Mouse (Mus musculus) myocyte (in vitro differentiated cells): ENCODE results near the gene Zfp128.
"Not testable (repeated sequence)": the region's sequence is repeated elsewhere in the genome, so short reads cannot be mapped to it uniquely, and the experiment has no call there.

Source experiments
- POLR2A ChIP-seq: IDR thresholded peaks from one replicate; pipeline ENCODE4 v1.6.1; 2011; ENCODE audit warnings: low read depth, mild to moderate bottlenecking, control low read depth, moderate library complexity; ENCODE audit not compliant: insufficient read length
- POLR2AphosphoS2 ChIP-seq: IDR thresholded peaks from one replicate; pipeline ENCODE4 v1.6.1; 2011; ENCODE audit warnings: low read depth, control low read depth; ENCODE audit not compliant: insufficient read length
- REST ChIP-seq: IDR thresholded peaks from one replicate; pipeline ENCODE4 v1.6.1; 2011; ENCODE audit warnings: mild to moderate bottlenecking, control low read depth, moderate library complexity; ENCODE audit not compliant: insufficient read depth, insufficient read length
- USF1 ChIP-seq: IDR thresholded peaks from one replicate; pipeline ENCODE4 v1.6.1; 2011; ENCODE audit warnings: low read depth, mild to moderate bottlenecking, control low read depth, moderate library complexity

- not testable (repeated sequence) for TF ChIP-seq POLR2A, REST, USF1, POLR2AphosphoS2
These were observed 480 bp upstream of the Zfp128 start for GRCm38 (mm10) chr7:12880497-12880896.
